Mouse (Mus musculus) retina, postnatal 7 days (tissue): ENCODE results near the gene Mob4.

Experiments used
- DNase-seq: peaks from one replicate; pipeline ENCODE4 v3.0.0-alpha.2; 2012; ENCODE audit warnings: low read depth, low spot score

The Mob4 gene

GRCm38 (mm10) chr1:55182392-55182791, 51.4 kb downstream of the Mob4 start:
- DNase-seq: no peak

DNA sequence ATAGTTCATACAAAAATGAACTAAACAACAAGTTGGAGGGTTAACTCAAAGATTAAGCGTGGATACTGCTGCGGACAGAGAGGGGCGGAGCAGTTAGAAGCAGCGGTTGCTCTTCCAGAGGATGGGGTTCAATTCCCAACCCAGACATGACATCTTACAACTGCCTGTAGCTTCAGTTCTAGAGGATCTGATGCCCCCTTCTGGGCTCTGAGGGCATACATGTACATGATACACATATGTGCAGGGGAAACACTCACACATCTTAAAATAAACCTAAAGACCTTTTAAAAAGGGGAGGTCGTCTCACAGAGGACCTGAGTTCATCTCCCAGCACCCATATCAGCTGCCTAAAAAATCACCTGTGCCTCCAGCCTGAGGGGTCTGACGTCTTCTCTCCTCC, 54.7 kb downstream of the Mob4 start:
- DNase-seq: no peak

- no peak for DNase-seq
These were observed 55.7 kb downstream of the Mob4 start for GRCm38 (mm10) chr1:55186592-55187210.

DNA sequence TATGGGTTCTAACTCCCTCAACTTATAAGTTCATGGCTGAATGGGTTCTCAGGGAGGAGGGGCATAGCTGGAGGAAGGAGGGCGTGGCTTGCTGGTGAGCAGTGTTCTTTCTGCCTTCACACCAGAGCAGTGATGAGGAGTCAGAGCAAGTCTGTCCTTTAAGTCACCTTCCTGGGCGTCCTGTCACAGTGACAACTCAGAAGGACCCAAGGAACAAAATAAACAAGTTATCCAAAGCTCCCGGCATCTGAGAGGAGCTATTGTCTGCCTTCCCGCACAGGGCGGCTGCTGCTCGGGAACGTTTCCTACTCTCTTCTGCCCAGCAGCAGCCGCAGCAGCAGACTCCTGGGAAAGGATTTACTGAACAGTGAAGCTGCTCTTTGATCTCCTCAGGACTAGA, 61.0 kb downstream of the Mob4 start:
- DNase-seq: no peak

GRCm38 (mm10) chr1:55192824-55193223, 61.8 kb downstream of the Mob4 start:
- DNase-seq: no peak

- DNase-seq: no peak
These were observed 62.3 kb downstream of the Mob4 start for GRCm38 (mm10) chr1:55193316-55193715.

DNA sequence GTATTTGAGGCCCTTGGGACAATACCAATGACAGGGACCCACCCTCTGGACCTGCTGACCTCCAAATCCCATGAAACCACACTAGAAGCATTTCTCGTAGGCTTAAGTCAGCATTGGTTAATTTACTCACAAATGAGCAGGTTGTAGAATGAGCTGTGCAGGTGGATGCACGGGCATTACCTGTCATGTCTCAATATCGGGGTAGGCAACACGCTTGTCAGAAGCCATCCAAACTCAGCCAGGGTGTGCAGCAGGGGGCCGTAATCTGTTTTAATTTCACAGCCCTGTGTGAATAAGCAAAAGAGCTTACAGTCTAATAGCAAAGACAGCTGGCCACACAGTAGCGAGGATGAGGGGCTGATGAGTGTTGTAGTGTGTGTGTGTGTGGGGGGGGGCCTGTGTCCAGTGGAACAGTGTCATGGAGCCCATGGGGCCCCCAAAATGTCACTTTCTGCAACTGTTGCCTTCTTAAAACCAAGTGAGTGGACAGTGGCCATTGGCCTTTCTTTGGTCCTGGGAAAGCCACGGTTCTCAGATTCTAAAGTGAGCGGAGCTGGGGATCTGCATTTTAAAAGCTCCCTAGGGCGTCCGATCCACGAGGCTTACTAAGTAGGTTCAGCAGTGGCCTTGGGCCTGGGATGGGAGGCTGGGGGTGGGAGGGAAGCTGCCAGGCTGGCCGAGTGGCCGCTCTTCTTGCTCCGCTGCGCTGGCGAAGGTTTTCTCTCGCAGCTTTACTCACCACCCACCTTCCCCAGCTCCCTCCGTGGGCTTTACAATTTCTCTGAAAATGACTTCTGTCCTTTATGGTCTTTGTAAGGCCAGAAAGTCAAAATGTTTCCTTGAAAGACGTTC, 63.3 kb downstream of the Mob4 start:
- no peak for DNase-seq

GRCm38 (mm10) chr1:55195021-55195420, 64.0 kb downstream of the Mob4 start:
- no peak for DNase-seq

DNA sequence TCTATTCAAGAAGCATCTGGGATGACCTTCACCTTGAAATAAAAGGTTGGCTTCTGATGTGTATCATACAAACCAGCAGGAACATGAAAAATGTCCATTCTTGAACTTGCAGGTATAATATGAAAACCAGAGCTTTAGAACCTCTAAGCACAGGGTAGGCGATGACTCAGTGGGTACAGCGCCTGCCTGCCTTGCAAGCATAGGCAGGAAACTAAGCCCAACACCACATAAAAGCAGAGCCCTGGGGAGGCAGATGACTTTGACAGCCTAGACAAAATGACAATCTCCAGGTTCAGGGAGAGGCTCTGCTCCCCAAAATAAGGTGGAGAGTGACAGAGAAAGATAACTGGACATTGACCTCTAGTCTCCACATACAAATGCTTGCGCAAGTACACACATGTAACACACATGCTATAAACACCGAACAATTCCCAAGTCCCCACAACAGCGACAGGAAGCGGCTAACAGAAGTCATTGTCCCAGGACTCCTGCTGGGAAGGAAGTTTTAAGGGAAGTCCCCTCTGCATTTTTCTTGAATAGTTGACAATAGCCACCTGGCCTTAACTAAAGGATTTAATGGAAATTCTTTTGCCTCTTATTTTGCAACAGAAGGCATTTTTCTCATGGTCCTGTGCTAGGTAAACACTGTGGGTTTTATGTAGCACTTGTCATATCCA, 65.4 kb downstream of the Mob4 start:
- no peak for DNase-seq

GRCm38 (mm10) chr1:55198719-55199118, 67.7 kb downstream of the Mob4 start:
- no peak for DNase-seq

DNA sequence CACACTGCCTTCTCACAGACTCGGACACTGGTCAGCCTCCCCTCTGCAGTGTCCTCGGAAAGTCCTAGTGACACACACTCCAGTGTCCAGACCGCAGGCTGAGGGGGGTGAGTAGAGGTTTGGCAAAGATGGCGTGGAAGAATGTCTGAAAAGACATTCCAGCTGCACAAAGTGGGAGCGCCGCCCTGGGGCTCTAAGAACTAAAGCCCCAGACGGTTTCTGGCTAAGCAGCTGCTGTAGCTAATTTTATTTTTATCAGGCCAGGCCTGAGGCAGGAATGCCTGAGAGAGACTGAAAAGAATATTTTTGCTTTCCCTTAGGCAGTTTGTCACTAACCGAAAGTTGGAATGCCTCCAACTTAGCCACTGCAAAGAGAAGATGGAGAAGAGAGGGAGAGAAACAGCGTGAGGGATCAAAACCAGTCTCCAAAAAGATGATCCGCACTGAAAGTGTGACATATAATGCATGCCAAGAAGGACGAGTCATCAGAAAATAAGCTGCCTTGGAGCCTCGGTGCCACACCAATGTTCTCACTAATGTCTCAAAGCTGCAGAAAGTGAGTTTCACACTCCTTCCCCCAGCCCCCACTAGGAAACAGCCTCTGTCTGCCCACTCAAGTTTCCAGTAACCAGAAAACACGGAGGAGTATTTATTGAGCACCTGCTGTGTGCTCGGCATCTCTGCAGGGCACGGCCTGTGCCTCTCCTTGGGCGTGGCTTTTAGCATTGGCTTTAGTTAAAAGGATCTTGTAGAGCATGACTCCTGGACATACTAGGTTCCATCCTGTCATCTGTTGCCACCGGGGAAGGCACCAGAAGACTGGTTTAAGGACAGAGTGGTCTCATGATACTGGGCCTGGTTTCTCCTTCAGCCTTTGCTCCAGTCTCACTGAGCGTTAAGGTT, 71.1 kb downstream of the Mob4 start:
- DNase-seq: no peak
